Mouse (Mus musculus): ENCODE measurements at regions not wholly inside any gene's neighbourhood (a gene's known extent, or its start where the extent isn't known, plus 50 kb on each side); places are given as distances from the start of the nearest gene placed in this dataset.

DNA sequence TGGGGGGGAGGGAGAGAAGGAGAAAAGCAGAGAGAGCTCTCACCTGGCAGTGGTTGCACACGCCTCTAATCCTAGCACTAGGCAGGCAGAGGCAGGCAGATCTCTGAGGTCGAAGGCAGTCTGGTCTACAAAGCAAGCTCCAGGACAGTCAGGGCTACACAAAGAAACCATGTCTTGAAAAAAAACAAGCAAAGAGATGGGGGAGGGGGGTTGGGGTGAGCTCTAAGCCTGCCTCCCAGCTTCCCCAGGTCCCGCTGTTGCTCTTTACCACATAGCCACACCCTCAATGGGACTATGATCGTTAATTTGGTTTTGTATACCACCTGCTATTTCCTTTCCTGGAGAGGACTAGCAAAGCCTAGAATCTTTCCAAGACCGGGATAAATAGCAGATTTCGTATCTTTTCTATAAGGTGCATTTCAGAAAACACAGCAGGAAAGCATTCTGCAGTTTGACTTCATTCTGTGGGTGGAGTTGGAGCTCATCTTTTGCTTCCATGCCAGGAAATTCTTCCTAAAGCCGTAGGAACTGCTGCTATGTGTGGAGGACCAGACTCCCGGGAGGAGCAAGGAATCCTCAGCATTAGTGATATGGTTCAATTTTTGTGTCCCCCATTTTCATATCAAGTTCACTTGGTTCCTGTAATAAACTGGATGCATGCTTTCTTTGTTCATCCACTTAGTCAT is 52.7 kb upstream of the Rgma start:
- TF ChIP-seq CTCF (conservative IDR thresholded peaks at IDR 0.05; ENCODE audit: insufficient read depth, insufficient read length, low read depth, low read length): no peak
- TF ChIP-seq POLR2A (IDR thresholded peaks at IDR 0.05; ENCODE audit: low read depth, low read length): no peak

All from kidney, adult 2 months (tissue).